ENCODE assay signal across 25 mouse cellular contexts in genomic region chr1:62953036-62953435, GRCm38 (mm10).
"Had no signal": no experiment of that assay in that cellular context is flagged by ENCODE, and none has a peak within 500 bp of the region (broad histone marks: within the 10 kb centered on the region; RNA-seq: fewer than 3 reads in every experiment).

No protein-coding gene starts in this region.

- H3K9me3 ChIP-seq: heart, embryonic 13.5 days; heart, embryonic 15.5 days; hindbrain, embryonic 13.5 days; hindbrain, embryonic 15.5 days; kidney, embryonic 15.5 days; limb, embryonic 13.5 days; limb, embryonic 15.5 days had no signal

- H3K27me3 ChIP-seq: heart, embryonic 13.5 days; heart, embryonic 15.5 days; hindbrain, embryonic 15.5 days; limb, embryonic 15.5 days had no signal

- ATAC-seq: forebrain, postnatal 0 days; hindbrain, postnatal 0 days; intestine, embryonic 16.5 days had no signal

- H3K36me3 ChIP-seq: heart, embryonic 13.5 days; heart, embryonic 15.5 days; hindbrain, embryonic 13.5 days; hindbrain, embryonic 15.5 days; kidney, embryonic 15.5 days; limb, embryonic 13.5 days; limb, embryonic 15.5 days had no signal

- DNase-seq: forebrain, postnatal 0 days; gastrocnemius, postnatal 14 days; gastrocnemius, postnatal 36 days; heart, adult 18-20 months; heart, postnatal 14 days; heart, postnatal 36 days; kidney, adult 11 months; kidney, adult 2 months; kidney, adult 9 months; kidney, postnatal 14 days; kidney, postnatal 36 days; layer of hippocampus, adult 9-11 months; layer of hippocampus, postnatal 36 days; left cerebral cortex, postnatal 4 days had no signal

- H3K27ac ChIP-seq: heart, embryonic 13.5 days; heart, embryonic 15.5 days; hindbrain, embryonic 13.5 days; hindbrain, embryonic 15.5 days; hindbrain, postnatal 0 days; kidney, embryonic 15.5 days; kidney, postnatal 0 days; limb, embryonic 13.5 days; limb, embryonic 15.5 days had no signal

- H3K4me2 ChIP-seq: heart, embryonic 11.5 days; heart, embryonic 13.5 days; heart, embryonic 15.5 days; hindbrain, embryonic 13.5 days; hindbrain, embryonic 15.5 days; kidney, embryonic 15.5 days; limb, embryonic 13.5 days; limb, embryonic 15.5 days had no signal

- H3K9ac ChIP-seq: forebrain, postnatal 0 days; heart, embryonic 13.5 days; heart, embryonic 15.5 days; hindbrain, embryonic 13.5 days; hindbrain, embryonic 15.5 days; kidney, embryonic 15.5 days; limb, embryonic 13.5 days; limb, embryonic 15.5 days had no signal

- H3K4me3 ChIP-seq: heart, embryonic 13.5 days; heart, embryonic 15.5 days; hindbrain, embryonic 13.5 days; hindbrain, embryonic 15.5 days; kidney, embryonic 15.5 days; limb, embryonic 13.5 days; limb, embryonic 15.5 days had no signal
